Mouse (Mus musculus) ES-Bruce4 (cell line): ENCODE measurements around the gene Ddx6.

Source experiments
- CTCF ChIP-seq: IDR thresholded peaks from one replicate; pipeline ENCODE4 v1.8.1; 2011; ENCODE audit warnings: low read depth, low read length
- EP300 ChIP-seq: IDR thresholded peaks from 2 replicates; pipeline ENCODE4 v1.6.1; 2011; ENCODE audit warnings: low read depth, low read length; ENCODE audit not compliant: insufficient read depth
- POLR2A ChIP-seq: IDR thresholded peaks from one replicate; pipeline ENCODE4 v1.8.1; 2011; ENCODE audit warnings: low read length; ENCODE audit not compliant: insufficient read depth

DNA sequence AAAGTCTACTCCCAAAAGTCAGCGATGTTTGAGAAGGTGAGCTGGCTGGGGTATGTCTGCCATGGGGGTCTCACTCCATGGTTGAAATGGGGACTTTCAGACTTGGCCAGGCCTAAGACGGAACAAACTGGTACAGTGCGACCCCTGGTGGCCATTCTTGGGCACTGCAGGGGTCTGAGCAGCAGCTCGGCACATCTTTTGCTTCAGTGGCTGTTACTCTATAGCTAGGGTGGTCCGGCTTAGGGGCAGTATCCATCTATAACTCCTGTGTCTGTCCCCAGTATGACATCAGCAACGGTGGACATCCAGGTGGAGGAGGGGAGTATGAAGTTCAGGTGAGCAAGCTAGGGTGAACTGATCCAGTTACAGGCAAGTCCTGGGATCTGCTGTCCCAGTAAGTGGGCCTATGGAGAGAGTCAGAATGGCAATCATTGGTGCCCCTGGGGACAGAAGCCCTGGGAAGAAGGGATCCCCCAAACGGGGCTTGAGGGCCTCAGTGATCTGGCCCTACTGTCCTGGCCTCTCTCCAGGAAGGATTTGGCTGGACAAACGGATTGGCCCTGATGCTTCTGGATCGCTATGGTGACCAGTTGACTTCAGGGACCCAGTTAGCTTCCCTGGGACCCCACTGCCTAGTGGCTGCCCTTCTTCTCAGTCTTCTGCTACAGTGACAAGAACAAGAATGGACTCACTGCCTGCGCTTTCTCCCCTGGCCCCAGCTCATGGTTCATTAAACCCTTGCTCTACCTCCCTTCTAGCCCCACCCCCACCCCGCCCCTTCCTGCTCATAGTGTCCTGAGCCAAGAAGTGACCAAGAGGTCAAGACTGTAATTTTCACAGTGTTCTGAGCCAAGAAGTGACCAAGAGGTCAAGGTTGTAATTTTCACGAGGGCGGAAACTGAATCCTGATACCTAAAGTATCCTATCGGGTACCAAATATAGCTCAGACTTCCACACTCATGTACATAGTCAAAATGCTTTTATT is 80.9 kb downstream of the Ddx6 start:
- TF ChIP-seq POLR2A (no peak), CTCF (peak; percentile 96), EP300 (no peak)
